Mouse (Mus musculus): ENCODE results near the gene Mark1.

GRCm38 (mm10) chr1:184999780-185000599 is 620 bp upstream of the Mark1 start:
- TF ChIP-seq CTCF (IDR thresholded peaks at IDR 0.05; ENCODE audit: insufficient read depth, low read depth, low read length) (no peak), POLR2A (IDR thresholded peaks at IDR 0.05; ENCODE audit: insufficient read depth, low read depth, low read length) (no peak)

Data from olfactory bulb, adult 2 months (tissue).